Mouse (Mus musculus) frontal cortex, adult (tissue): Measurements from ENCODE around the gene Gm13276.
"Not testable (repeated sequence)": the region's sequence is repeated elsewhere in the genome, so short reads cannot be mapped to it uniquely, and the experiment has no call there.

Experiments
- ATAC-seq: cut with Nextera tagmentation; 2 replicates; pipeline ENCODE4 v1.9.2; 2017; ENCODE audit warnings: mild to moderate bottlenecking, moderate library complexity, mixed read lengths; ENCODE audit not compliant: low TSS enrichment

The Gm13276 gene

GRCm38 (mm10) chr4:88785409-88785808 is at the start of gene Gm13276:
Gm13276 (plus strand) TSS chr4:88785709.
- not testable (repeated sequence) for ATAC-seq

- ATAC-seq = peak; percentile 69
Measured at GRCm38 (mm10) chr4:88738480-88738879, 47.0 kb upstream of the Gm13276 start.

DNA sequence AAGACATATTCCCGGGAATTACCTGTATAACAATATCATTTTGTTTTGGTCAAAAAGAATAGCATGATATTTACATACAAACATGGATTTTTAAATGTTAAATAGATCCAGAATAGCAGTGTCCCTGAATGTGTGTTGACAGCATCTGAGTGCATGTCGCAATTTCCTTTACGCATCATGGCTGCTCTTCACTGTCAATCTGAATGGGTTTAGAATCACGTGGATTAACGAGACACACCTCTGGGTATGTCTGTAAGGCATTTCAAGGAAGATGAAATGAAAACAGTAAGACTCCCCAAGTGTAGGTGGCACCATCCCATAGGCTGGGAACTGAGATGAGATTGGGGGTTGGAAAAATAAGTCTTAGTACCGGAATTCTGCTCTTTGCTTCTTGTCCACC is 46.5 kb upstream of the Gm13276 start:
- ATAC-seq = no peak

DNA sequence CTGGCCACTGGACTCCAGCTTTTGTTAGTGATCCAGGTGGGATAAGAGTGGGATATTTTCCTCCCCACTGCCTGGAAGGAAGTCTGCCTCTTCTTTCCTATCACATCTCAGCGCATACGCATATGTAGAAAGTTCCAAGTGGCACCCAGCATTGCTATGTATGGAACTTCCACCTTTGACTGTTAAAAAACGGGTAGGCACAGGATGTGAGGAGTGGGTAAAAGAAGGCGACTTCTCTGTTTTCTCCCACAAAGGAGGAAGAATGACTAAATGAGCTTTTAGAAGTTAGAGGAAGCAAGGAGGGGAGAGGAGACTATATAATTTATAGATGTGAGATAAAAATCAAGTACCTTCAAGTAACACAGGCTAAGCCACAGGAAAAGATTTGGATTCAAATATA is 44.1 kb upstream of the Gm13276 start:
- no peak for ATAC-seq

DNA sequence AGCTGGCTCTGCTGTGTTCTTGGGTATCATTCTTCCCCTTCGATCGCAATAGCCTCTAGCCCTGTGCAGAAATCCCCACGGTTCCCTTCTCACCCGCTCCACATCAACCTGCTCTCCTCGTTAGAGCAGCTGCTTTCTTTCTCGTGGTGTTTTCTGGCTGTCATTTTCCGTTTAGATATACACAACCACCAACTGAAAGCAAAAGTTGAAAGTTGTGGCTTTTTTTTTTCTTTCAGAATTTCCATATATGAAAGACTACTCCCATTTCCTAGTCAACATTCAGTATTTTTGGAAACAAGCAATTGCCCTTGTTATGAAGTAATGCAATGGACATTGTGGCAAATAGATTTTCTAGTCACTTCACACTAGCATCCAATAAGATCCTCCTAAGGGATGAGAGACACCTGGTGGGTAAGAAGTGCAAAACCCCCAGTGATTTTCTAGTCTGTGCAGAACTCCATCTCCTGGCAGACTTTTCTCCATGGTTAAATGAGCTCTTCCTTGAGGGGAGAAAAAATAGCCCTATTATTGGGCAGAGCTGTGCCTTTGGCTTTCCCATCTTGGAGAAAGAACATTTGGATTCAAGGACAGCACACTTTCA is 42.6 kb upstream of the Gm13276 start:
- ATAC-seq = no peak

- no peak for ATAC-seq
Measured at GRCm38 (mm10) chr4:88744207-88744606, 41.3 kb upstream of the Gm13276 start.

DNA sequence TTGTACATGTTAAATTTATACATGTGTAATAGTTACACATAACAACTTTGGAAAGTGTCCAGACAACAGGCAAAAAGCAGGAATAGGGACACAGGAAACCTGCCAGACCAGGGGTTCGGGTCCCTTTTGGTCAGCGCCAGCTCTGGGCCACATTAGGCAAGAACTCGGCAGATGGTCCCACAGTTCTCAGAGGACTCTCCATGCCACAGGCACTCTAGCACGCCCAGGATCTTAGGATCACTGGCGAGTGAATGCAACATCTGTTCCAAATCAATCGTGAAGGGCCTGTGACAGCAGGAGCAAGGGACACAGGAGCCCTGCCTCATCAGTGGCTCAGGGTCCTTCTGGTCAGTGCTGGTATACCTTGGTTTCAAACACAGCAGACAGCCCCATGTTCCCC is 35.6 kb upstream of the Gm13276 start:
- ATAC-seq = no peak

DNA sequence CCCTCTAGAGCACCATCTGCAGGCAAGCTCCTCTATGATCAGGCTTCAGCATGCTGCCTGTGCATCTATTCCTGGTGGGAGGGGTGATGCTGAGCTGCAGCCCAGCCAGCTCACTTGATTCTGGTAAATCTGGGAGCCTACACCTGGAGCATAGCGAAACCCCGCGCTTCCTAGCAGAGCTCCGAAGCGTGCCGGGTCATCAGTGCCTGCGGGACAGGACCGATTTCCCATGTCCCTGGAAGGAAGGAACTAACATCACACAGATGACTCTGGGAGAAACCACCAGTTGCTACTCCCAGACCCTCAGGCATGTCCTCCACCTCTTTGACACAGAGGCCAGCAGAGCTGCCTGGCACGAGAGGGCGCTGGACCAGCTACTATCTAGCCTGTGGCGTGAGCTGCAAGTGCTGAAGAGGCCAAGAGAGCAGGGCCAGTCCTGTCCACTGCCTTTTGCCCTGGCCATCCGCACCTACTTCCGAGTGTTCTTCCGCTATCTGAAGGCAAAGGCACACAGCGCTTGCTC is 30.6 kb upstream of the Gm13276 start, which contains the start of gene Gm13271:
Gm13271 (plus strand) TSS at position 51 of the 523 bp plus-strand sequence.
- not testable (repeated sequence) for ATAC-seq

DNA sequence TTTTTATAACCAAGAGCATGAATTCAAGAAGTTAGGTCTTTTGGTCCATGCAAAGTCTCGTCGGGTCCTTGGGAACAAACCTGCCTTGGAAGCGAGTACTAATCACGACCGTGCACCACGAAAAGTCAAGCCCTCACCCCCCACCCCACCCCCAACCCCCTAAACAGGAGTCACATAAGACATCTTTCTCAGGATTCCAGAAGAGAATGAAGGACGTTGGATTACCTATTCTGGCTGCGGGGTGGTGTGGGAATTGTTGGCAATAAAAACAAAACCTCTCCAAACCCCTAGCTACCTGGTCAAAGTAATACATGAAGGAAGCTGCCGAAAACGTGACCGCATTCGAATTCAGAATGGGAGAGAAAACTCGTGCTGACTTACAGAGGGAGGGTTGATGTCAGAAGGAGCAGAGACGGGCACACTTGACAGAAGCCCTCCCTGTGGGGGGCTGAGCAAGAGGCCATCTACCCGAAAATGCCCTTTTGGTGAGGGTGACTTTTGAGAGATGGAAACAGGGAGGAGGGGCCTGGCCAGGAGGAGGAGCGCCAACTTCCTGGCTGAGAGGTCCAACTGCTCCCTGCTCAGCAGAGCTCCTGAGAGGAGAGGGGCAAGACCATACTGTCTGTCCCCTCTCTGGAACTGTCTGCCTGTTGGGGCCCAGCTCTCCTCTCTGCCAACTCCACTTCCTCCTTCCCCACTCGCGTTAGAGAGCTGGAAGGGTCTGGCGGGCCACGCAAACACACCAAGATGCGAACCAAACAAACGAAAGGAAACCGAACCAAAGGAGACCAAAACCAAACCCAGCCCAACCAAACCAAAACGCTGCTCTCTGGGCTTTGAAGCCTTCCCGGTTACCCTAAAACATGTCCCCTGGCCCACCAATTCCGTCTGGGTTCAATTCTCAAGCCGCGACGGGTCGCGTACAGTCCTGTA is 28.7 kb upstream of the Gm13276 start:
- ATAC-seq = not testable (repeated sequence)

GRCm38 (mm10) chr4:88757628-88758031 is 27.9 kb upstream of the Gm13276 start:
- peak; percentile 100 for ATAC-seq

DNA sequence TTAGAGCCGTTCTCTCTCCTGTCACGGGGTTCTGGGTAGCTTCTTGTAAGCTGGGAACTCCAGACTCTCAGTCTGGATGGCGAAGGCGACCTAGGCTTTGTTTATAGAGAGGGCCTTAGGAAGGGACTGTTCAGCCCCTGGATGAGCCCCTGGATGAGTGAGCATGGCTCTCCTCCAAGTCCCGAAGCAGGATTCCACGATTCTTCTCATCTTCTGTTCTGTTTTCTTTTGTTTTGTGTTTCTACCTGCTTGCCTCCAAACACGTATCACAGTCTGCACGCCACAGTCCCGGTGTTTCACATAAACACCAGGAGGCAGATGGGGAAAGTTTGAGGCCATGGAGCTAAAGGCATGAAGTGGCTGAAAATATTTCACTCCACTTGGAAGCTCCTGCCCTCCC is 26.8 kb upstream of the Gm13276 start:
- not testable (repeated sequence) for ATAC-seq

DNA sequence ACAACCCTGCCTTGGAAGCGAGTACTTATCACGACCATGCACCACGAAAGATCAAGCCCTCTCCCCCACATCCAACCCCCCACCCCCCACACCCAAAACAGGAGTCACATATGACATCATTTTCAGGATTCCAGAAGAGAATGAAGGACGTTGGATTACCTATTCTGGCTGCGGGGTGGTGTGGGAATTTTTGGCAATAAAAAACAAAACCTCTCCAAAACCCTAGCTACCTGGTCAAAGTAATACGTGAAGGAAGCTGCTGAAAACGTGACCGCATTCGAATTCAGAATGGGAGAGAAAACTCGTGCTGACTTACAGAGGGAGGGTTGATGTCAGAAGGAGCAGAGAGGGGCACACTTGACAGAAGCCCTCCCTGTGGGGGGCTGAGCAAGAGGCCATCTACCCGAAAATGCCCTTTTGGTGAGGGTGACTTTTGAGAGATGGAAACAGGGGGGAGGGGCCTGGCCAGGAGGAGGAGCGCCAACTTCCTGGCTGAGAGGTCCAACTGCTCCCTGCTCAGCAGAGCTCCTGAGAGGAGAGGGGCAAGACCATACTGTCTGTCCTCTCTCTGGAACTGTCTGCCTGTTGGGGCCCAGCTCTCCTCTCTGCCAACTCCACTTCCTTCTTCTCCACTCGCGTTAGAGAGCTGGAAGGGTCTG is 25.8 kb upstream of the Gm13276 start, which contains the start of gene Gm13283:
Gm13283 (plus strand) TSS at position 510 of the 659 bp plus-strand sequence.
- ATAC-seq = not testable (repeated sequence)

- ATAC-seq = not testable (repeated sequence)
Measured at GRCm38 (mm10) chr4:88760431-88760830, 25.1 kb upstream of the Gm13276 start.

DNA sequence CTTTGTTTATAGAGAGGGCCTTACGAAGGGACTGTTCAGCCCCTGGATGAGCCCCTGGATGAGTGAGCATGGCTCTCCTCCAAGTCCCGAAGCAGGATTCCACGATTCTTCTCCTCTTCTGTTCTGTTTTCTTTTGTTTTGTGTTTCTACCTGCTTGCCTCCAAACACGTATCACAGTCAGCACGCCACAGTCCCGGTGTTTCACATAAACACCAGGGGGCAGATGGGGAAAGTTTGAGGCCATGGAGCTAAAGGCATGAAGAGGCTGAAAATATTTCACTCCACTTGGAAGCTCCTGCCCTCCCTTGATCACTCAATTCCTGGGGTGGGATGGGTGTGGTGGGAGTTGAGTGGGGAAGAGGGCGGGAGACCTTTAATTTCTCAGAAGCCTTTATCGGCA is 23.7 kb upstream of the Gm13276 start:
- not testable (repeated sequence) for ATAC-seq

DNA sequence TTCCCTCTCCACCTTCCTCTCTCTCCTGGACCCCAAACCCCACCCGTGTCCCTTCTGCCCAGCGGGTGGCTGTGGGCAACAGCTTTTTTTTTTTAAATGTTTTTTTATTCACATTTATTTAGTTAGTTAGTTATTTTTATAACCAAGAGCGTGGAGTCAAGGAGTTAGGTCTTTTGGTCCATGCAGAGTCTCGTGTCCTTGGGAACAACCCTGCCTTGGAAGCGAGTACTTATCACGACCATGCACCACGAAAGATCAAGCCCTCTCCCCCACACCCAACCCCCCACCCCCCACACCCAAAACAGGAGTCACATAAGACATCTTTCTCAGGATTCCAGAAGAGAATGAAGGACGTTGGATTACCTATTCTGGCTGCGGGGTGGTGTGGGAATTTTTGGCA is 23.2 kb upstream of the Gm13276 start:
- ATAC-seq = not testable (repeated sequence)

DNA sequence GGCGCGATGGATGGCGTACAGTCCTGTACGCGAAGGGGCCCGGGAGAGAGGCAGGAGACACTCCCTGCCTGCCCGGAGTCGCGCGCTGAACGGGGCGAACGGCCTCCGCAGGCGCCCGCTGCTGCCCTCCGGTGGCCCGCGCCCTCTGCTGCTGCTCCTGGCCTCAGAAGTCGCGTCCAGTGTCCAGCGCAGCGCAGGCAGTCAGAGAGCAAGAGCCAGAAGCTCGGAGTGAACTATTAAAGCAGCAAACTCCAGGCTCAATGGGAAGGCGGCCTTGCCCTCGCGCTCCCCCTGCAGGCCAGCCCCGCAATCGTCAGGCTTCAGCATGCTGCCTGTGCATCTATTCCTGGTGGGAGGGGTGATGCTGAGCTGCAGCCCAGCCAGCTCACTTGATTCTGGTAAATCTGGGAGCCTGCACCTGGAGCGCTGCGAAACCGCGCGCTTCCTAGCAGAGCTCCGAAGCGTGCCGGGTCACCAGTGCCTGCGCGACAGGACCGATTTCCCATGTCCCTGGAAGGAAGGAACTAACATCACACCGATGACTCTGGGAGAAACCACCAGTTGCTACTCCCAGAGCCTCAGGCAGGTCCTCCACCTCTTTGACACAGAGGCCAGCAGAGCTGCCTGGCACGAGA is 22.0 kb upstream of the Gm13276 start:
- 0 out of 2 replicates have a peak, but pooled peaks have one; percentile 73 for ATAC-seq

- ATAC-seq = not testable (repeated sequence)
Measured at GRCm38 (mm10) chr4:88773534-88773933, 12.0 kb upstream of the Gm13276 start, which contains the start of gene Gm13290. Gm13290 (plus strand) TSS chr4:88773834.

- ATAC-seq = not testable (repeated sequence)
Measured at GRCm38 (mm10) chr4:88776622-88777021, 8.9 kb upstream of the Gm13276 start, which contains the start of gene Gm13289. Gm13289 (plus strand) TSS chr4:88776922.

- ATAC-seq = not testable (repeated sequence)
Measured at GRCm38 (mm10) chr4:88779550-88779949, 6.0 kb upstream of the Gm13276 start, which contains the start of gene Gm13272. Gm13272 (plus strand) TSS chr4:88779850.

DNA sequence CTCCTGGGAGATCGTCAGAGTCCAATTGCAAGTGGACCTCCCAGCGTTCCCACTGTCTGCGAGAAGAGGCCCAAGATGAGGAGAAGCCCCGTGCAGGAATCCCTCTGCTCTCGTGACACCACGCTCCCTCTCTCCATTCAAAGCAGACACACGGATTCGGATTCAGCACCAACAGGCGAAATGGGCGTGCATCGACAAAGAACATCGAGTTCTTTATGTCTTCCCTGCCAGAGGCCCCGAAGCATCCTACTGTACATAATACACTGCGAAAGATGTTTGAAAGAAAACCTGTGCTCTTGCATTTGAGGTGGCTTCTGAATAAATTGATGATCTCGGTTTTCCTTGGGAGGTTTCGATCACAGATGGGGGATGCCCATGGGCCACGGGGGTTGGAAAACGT is 5.2 kb upstream of the Gm13276 start:
- not testable (repeated sequence) for ATAC-seq

DNA sequence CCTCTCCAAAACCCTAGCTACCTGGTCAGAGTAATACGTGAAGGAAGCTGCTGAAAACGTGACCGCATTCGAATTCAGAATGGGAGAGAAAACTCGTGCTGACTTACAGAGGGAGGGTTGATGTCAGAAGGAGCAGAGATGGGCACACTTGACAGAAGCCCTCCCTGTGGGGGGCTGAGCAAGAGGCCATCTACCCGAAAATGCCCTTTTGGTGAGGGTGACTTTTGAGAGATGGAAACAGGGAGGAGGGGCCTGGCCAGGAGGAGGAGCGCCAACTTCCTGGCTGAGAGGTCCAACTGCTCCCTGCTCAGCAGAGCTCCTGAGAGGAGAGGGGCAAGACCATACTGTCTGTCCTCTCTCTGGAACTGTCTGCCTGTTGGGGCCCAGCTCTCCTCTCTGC is 3.7 kb upstream of the Gm13276 start, which contains the start of gene Ifnz:
Ifnz (plus strand) TSS at position 301 of the 400 bp plus-strand sequence.
- ATAC-seq = not testable (repeated sequence)
